Mouse (Mus musculus) T-helper 2 cell (primary cell): Measurements from ENCODE around the gene Entpd2.
"Not testable (repeated sequence)": the region's sequence is repeated elsewhere in the genome, so short reads cannot be mapped to it uniquely, and the experiment has no call there.

Experiments
- in situ Hi-C: fragments of 300-600 bp; cut with MboI, MseI; formaldehyde crosslinking; loops from one replicate; pipeline ENCODE4 v1.15.1; 2025; ENCODE audit warnings: high pct_unique_total_duplicates

Gene Entpd2

DNA sequence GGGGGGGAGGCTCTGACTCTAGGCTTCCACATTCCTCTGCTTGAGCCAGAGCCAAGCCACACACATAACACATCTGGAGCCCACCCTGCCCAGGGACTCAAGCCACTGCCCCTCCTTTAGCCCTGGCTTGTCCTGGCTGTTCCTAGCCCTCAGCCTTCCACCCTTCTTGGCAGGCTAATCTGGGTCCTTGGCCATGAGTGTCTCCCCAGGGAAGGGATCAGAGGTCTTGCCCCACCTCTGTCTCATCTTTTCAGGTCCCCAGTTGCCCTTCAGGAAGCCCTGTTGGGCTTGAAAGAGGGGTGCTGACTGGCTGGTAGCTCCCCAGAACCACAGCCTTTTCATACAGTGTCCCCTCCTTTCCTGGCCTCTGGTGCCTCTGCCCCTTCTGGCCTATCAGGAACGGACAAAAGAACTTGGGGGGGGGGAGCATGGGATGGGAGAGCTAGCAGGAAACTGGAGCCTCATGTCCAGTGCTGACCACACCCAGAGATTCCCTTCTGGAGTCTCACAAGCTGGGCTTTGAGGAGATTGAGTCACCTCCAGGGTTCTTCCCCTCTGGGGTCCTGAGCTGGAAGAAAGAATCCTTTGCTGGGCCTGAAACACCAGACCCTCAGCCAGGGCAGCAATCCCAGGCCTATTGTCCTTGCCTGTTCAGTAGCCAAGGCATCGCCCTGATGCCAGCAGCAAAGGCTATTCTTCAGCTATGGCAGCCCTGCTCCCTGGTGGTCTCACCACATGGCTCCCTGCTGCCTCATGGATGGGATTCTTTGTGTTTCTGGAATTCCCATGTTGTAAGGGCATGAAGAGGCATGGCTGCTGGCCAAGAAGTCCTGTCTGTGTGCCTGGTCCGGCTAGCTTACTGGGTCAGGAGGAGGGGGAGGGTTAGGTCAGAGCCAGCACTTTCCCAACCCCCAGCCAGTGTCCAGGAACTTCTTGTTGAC is 1.1 kb upstream of the Entpd2 start:
- in situ Hi-C loops = no loop called here

DNA sequence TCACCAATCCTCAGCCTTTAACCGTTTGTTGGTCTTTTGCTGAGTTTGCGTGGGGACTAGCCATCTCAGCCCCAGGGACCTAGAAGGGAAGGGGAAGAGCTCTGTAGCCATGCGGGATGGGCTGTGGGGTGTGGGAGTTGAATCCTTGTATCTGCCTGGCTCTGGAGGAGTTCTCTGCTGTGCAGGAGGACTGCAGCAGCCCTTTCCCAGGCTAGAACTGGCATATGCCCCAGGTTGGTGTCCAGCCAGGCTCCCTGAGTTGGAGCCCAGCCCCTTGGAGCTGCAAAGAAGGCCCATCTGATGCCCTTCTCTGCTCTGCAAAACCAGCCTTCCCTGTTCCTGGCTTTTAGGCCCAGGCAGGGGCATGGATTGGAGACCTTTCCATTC is 916 bp downstream of the Entpd2 start:
- in situ Hi-C loops = no loop called here

DNA sequence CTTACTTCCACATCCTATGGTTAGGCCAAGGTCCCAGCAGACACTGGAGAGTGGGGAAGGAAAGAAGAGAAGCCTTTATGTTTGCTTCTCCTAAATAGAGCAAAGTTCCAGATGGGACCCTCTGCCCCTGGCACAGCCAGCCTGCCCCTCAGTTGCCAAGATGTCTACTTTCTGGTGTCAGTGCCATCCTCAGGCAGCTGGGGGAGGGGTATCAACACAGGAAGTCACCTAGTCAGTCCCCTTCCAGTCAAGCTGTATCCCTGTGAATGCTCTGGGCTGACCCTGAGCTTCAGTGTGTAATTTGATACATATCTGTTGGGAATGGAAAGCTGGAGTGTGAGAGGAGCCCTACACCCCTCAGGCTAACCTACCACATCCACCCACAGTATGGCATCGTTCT is 1.3 kb downstream of the Entpd2 start:
- in situ Hi-C loops = no loop called here

DNA sequence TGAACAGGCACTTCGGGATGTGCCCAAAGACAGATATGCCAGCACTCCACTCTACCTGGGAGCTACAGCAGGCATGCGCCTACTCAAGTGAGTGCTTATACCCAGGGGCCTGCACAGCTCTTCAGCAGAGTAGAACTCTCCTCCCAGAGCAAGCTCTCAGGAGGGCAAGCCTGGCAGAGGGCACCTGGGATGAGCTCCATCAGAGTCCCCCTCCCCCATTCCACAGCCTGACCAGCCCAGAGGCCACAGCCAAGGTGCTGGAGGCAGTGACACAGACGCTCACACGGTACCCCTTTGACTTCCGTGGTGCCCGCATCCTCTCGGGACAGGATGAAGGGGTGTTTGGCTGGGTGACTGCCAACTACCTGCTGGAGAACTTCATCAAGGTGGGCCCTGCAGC is 2.4 kb downstream of the Entpd2 start:
- in situ Hi-C loops = no loop called here

DNA sequence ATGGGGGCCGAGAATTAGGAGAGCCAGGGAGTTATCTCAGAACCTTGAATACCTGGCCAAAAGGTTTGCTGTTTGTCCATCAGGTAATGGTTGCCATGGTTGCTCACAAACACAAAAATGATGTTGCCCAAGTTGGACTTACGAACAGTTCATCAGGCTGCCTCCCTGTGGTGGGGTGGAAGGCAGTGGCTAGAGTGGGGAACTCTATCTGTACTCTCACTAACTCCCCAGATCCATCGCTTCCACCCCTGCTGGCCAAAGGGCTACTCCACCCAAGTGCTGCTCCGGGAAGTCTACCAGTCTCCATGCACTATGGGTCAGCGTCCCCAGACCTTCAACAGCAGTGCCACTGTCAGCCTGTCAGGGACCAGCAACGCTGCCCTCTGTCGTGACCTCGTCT is 3.4 kb downstream of the Entpd2 start, which contains the start of gene Npdc1:
Gene Npdc1 (plus strand): TSS at position 301 of the 400 bp plus-strand sequence.
- in situ Hi-C loops = no loop called here

DNA sequence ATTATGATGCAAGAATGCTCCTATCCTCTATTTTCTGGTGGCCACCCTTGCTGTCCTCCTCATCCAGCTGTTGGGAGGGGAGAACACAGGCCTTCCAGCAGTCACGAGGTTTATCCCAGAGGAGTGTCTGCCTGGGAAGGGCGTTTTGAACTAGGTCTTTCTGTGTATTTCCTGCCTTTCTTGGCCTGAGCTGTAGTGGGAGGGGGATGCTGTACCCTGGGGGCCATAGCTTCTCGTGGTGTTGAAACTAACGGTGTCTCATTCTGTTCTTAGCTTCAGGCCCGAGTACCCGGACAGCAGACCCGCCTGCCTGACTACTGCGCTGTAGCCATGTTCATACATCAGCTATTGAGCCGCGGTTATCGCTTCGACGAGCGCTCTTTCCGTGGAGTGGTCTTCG is 4.6 kb downstream of the Entpd2 start:
- in situ Hi-C loops = no loop called here

DNA sequence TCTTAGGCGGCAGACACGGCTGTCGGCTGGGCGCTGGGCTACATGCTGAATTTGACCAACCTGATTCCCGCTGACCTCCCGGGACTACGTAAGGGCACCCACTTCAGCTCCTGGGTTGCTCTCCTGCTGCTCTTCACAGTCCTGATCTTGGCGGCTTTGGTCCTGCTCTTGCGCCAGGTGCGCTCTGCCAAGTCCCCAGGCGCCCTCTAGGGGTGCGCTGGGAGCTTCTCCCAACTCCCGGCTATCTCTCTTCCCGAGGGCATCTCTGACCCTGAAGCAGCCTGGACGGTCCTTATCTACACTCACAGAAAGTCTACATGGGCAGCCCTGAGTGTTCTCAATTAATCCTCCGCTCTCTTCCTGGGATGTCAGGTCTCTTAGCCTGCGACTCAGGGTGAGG is 5.1 kb downstream of the Entpd2 start:
- in situ Hi-C loops = no loop called here

DNA sequence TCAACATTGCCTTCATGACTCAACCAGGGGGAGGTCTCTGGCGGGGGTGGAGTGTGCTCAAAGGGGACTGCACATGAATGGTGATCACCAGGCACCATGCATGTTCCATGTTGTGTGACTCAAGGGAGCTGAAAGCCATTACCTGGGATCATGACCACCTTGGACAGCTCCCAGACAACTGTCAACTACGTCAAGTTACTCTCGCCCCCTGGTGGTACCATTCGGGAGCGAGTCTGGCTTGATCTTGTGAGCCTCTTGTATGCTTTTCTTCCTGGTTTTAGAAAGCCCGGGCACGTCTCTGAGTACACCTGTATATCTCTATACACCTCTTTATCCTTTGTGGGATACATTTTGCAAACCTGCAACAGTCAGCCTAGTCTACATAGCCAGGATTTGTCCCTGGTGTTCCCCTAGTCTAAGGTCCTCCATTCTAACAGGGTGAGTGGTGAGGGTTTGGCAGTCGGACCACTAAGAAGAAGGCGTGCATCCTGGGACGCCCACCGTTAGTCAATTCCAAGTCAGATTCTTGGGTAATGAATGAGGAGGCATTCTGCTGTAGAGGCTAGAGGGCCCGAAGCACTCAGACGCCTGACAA is 6.8 kb downstream of the Entpd2 start:
- in situ Hi-C loops = no loop called here

DNA sequence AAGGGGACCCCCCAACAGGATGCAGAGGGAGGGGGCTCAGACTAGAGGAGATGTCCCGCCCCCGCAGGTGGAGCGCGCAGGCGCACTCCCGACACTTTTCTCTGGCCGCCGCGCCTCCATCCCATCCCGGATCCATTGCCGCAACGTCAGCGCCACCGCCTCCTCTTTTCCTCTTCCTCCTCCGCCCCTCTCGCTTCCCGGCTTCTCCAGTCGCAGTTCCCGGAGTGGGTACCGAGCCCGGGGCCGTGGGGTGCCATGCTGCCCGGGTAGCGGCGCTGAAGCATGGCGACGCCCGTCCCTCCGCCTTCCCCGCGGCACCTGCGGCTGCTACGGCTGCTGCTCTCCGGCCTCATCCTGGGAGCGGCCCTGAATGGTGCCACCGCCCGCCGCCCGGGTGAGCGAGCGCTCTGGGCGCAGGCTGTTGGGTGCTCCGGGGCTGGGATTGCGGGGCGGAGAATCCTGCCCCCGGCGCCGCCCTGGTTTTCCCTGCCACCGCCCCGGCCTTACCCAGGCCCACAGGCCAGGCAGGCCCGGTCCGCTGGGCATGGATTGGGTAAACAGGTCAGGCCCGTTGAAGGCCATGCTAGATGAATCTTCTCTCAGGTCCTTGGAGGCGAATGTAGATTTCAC is 7.4 kb downstream of the Entpd2 start:
- in situ Hi-C loops = no loop called here

DNA sequence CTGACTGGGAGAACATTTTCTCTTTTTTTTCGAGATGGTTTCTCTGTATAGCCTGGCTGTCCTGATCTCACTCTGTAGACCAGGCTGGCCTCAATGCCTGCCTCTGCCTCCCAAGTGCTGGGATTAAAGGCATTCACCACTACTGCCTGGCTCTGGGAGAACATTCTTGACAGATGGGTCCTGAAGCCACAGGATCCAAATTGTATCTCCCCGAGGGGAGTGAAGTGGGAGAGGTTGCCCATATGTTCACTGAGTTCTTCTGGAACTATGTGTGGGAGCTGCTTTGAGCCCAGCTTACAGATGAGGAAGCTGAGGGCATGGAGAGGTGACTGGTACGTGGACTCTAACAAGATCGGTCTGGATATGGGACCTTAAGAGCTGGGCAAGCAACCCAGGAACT is 8.3 kb downstream of the Entpd2 start:
- in situ Hi-C loops = no loop called here

DNA sequence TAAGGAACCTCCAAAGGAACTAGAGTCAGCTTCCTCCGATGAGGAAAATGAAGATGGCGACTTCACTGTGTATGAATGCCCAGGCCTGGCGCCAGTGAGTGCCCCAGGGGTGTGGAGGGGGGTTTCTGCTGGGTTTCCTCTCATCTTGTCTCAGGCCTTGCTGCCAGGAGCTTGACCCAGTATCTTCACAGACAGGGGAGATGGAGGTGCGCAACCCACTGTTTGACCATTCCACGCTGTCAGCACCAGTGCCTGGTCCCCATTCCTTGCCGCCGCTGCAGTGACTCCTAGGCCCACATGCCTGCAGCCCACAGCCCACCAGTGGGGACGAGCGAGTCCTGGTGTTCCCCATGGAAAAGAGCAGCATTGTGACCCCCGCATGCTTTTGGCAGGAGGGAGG is 13.2 kb downstream of the Entpd2 start:
- in situ Hi-C loops = no loop called here

DNA sequence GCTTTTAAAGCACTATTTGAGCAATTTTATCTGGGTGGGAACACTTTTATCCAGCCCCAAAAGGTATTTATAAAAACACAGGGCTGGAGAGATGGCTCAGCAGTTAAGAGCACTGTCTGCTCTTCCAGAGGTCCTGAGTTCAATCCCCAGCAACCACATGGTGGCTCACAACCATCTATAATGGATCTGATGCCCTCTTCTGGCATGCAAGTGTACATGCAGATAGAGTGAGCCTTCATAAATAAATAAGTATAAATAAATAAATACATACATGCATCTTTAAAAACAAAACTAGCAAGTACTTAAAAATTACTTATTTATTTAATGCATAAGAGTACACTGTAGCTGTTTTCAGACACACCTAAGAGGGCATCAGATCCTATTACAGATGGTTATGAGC is 17.8 kb downstream of the Entpd2 start:
- in situ Hi-C loops = not testable (repeated sequence)

DNA sequence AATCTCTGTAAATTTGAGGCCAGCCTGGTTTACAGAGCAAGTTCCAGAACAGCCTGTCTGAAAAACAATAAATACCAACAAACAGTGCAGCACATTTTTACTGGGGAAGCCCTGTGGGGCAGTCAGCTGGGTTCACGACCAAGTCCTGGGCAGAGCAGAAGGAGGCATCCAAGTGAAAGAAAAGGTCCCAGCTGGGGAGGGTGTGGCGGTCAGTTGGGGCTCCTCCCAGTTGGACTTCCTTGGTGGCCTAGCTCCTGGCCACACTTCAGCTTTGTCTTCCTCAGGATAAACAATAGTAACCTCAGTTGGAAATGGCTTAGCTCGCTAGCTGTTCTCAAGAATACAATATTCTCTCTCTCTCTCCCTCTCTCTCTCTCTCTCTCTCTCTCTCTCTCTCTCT is 21.8 kb downstream of the Entpd2 start:
- in situ Hi-C loops = no loop called here

DNA sequence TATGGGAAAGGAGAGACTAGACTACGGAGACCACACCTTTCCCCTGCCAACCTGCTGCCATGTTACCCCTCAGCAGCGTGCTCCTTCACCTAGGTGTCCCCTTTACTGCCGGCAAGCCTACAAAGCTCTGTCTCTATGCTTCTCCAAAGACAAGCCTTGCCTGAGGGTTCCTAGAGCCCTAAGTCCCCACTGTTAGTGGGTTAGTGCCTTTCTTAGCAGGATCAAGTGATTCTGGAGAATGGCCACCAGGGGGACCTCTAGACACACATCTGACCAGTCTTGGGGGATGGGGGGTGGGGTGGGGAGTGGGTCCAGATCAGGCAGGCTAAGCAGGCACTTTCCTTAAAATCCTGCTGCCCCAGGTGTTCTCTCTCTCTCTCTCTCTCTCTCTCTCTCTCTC is 26.2 kb downstream of the Entpd2 start:
- in situ Hi-C loops = no loop called here

DNA sequence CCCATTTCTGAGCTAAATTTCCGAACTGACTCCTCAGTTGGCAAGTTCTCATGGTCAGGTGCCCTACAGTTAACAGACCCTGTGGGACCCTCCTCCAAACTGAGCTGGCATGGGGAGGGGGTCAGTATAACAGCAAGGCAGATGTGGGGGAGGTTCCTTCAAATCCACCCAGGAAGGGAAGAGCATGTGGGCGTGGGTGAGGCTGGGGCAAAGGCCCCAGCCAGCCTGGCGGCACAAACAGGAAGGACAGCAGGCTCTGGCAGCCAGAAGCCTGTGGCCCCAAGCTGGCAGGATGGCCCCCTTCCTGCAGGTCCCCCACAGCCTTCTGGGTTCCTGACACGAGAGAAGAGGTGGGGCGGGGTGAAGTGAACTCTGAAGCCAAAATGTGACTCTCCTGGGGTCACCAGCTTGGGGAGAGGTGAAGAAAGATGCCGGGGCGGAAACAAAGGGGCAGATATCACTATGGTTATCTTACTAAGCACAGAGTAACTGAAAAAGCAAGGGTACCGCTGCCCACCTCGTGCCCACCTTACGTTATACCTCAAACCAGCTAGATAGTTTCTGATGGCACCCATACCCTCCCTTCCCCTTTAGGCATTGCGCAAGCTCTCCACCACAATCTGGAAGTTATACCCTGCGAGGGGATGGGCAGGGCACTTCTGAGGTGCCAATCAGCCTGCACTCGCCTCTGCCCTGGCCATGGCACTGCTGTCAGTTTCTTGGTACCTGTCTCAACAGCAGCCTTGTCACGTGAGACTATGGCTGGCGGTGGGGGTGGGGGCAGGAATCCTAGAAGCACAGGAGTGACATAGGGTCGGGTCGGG is 27.1 kb downstream of the Entpd2 start, which contains the start of gene Fut7:
Gene Fut7 (plus strand): TSS at position 681 of the 824 bp plus-strand sequence.
- in situ Hi-C loops = no loop called here

DNA sequence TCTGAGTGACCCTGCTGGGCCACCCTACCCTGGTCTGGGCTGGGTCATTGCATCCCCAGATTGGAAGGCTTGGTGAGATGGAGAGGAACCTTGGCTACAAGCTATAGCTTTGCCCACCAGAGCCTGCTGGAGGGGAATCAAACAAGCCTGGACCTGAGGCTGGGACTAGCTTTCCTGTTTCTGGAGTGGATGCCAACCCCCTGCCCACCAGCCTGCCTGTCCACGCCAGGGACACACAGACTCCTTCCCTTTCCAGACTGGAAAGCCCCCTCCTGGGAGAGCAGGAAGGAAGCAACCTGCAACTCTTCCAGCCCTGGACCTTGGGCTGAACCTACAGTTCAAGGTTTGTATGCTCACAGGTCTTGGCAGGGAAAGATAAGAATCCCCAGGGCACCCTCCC is 28.0 kb downstream of the Entpd2 start:
- in situ Hi-C loops = no loop called here

DNA sequence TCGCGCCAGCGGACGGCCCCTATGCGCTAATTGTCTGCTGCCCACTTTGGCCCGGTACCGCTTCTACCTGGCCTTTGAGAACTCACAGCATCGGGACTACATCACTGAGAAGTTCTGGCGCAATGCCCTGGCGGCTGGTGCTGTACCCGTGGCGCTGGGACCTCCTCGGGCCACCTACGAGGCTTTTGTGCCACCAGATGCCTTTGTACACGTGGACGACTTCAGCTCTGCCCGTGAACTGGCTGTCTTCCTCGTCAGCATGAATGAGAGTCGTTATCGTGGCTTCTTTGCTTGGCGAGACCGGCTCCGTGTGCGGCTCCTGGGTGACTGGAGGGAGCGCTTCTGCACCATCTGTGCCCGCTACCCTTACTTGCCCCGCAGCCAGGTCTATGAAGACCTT is 29.8 kb downstream of the Entpd2 start:
- in situ Hi-C loops = no loop called here

DNA sequence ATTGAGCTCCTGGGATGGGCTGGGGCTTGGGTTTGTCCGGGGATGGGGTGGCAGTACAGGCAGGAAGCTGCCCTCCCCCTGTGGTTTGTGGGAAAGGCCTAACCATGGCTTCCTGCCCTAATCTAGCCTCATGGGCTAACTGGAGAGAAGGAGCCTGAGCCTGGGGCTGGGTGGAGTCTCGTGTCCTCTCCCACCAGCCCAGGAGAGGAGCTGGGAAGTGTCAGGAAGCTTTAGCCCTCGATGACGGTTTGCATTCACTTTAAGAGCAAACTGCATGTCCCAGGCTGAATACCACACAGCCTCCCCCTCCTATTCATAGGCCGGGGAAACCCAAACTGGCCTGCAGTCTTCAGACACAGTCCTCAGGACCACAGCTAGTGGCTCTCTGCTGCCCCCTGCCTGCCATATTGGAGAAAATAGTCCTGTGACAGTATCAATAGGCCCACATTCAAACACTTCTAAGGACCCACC is 31.1 kb downstream of the Entpd2 start:
- in situ Hi-C loops = no loop called here

DNA sequence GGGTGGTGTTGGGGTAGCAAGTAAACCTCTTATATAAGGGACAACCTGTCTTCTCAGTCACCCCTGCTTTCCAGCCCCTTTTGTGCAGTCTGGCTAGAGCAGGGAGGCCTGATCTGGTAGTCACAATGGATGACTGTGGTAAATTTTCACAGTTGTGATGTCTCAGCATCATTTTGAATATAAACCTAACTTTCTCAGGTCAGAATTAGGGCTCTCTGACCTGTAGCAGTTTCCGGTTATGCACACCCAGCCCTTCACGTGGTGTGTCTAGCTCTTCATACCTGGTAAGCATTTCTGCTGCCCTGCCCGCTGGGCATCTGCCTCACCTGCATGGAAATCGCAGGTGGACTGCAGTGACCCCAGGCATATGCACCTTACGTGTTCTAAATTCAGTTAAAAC is 31.6 kb downstream of the Entpd2 start:
- in situ Hi-C loops = no loop called here

DNA sequence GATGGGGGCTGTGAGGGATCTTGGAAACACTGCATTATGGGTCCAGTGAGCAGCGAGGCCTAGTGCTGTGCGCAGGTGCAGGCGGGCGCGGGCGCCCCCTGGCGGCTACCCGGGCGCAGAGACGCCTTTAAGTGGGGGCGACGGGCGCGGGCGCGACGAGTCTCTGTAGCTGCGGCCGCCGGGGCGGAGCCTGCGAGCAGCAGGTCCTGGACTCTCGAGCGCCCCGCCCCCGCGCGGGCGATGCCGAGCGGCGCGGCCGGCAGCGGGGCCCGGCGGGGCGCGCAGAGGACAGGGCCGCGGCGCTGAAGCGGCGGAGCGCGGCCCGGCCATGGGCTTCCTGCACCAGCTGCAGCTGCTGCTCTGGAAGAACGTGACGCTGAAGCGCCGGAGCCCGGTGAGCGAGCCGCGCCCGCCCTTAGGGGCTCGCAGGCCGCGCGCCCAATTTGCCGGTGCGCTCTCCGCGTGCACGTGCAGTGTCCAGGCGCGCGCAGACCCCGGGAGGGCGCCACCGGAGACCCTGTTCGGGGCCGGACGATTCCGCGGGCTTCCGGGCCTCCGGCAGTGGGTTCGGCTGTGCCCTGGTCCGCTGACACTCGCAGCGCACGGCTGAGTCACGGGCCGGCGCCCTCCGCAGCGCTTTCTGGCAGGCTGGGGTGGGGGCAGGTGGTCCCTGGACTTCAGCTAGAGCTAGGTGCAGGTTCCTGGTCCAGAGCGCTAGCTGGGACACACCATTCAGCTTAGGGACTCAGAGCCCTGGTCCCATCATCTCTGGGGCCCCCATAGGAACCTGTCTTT is 33.0 kb downstream of the Entpd2 start, which contains the start of gene Abca2:
Gene Abca2 (plus strand): TSS at position 262 of the 795 bp plus-strand sequence.
- in situ Hi-C loops = no loop called here
